Mouse (Mus musculus) heart, adult 2 months (tissue): ENCODE data around the gene Psmb5. TPM values are rescaled to one million over a fixed set of nuclear protein-coding genes. Genes with fewer than 3 reads are reported as not detected.

Experiments used
- DNase-seq, 2 experiments: peaks; one replicate each; pipeline ENCODE4 v3.0.0; 2021
- H3K27ac ChIP-seq: fragments of 200-600 bp; 2 replicates; pipeline ENCODE4 v1.8.1; 2022
- H3K27me3 ChIP-seq: fragments of 200-500 bp; 2 replicates; pipeline ENCODE4 v1.6.1; 2012; ENCODE audit warnings: mild to moderate bottlenecking, low read length, inconsistent platforms, mixed read lengths; ENCODE audit not compliant: control insufficient read depth, insufficient read depth
- H3K36me3 ChIP-seq: fragments of 200-500 bp; 2 replicates; pipeline ENCODE4 v1.6.1; 2012; ENCODE audit warnings: low read length, inconsistent platforms; ENCODE audit not compliant: control insufficient read depth, insufficient read depth
- H3K4me1 ChIP-seq: fragments of 200-500 bp; 2 replicates; pipeline ENCODE4 v1.6.1; 2011; ENCODE audit warnings: low read length; ENCODE audit not compliant: control insufficient read depth, insufficient read depth
- H3K4me3 ChIP-seq: fragments of 200-600 bp; 2 replicates; pipeline ENCODE4 v1.8.1; 2022
- H3K79me2 ChIP-seq: fragments of 200-500 bp; replicated peaks from 2 replicates; pipeline ENCODE4 v1.6.1; 2012; ENCODE audit warnings: mild to moderate bottlenecking, inconsistent platforms, low read length, moderate library complexity, mixed read lengths; ENCODE audit not compliant: control insufficient read depth, insufficient read depth
- H3K9ac ChIP-seq: fragments of 200-500 bp; 2 replicates; pipeline ENCODE4 v1.6.1; 2012; ENCODE audit warnings: low read depth, mild to moderate bottlenecking, control low read depth, inconsistent platforms, low read length, mixed read lengths
- CTCF ChIP-seq: fragments of 200-600 bp; IDR thresholded peaks from 2 replicates; pipeline ENCODE4 v1.8.1; 2022; ENCODE audit warnings: antibody characterized with exemption, mild to moderate bottlenecking, moderate library complexity
- EP300 ChIP-seq: fragments of 200-500 bp; IDR thresholded peaks from 2 replicates; pipeline ENCODE4 v1.6.1; 2011; ENCODE audit warnings: low read depth, low read length, control low read depth; ENCODE audit not compliant: insufficient read depth
- POLR2A ChIP-seq: fragments of 200-500 bp; IDR thresholded peaks from 2 replicates; pipeline ENCODE4 v1.6.1; 2011; ENCODE audit warnings: mild to moderate bottlenecking, low read depth, low read length, control low read depth; ENCODE audit not compliant: insufficient read depth
- whole genome bisulfite sequencing: fragments of 180-500 bp; shearing (Covaris S2); methylation state at CpG from one replicate; pipeline ENCODE4 v1.1.7; 2018; 5-methylcytosine and 5-hydroxymethylcytosine counted together
- intact Hi-C: fragments of 180-260 bp; cut with DNase I; formaldehyde crosslinking; loops from one replicate; pipeline ENCODE4 v1.15.1; 2025
- polyA plus RNA-seq: library from polyadenylated mRNA; depleted of rRNA; stranded (reverse); fragments of >200 nt; gene quantifications from 2 replicates; pipeline ENCODE4 v1.2.3, GENCODE M21; 2012
- total RNA-seq, 2 experiments: library from RNA; stranded (reverse); gene quantifications; 2 replicates each; pipeline ENCODE4 v1.2.3; 2021

The Psmb5 gene
- total and polyA plus RNA-seq, 3 experiments = 164 to 187 (median 180) TPM

GRCm38 (mm10) chr14:54629797-54630196 is 12.0 kb upstream of the Psmb5 start:
- intact Hi-C loops = no loop called here
- Histone ChIP-seq H3K9ac (no peak overlapping the region), H3K79me2 (no peaks in the 10 kb centered on the region), H3K27ac (no peak overlapping the region), H3K36me3 (no peaks in the 10 kb centered on the region), H3K4me1 (no peaks in the 10 kb centered on the region), H3K4me3 (no peak overlapping the region), H3K27me3 (no peaks in the 10 kb centered on the region)
- no peak for DNase-seq
- WGBS = 86% methylated on average over 2 of the region's 2 CpGs
- TF ChIP-seq CTCF = no peak
- no peak for TF ChIP-seq POLR2A
- no peak for TF ChIP-seq EP300

- H3K9ac ChIP-seq = no peak overlapping the region
- H3K79me2 ChIP-seq = no peaks in the 10 kb centered on the region
- intact Hi-C loops = no loop called here
- TF ChIP-seq EP300 (no peak), CTCF (no peak), POLR2A (no peak)
- H3K27me3 ChIP-seq = no peaks in the 10 kb centered on the region
- H3K36me3 ChIP-seq = no peaks in the 10 kb centered on the region
- H3K4me1 ChIP-seq = no peaks in the 10 kb centered on the region
- DNase-seq = no peak
- H3K4me3 ChIP-seq = no peak overlapping the region
- 63% methylated on average over 5 of the region's 5 CpGs for WGBS
- no peak overlapping the region for H3K27ac ChIP-seq
These were observed 10.3 kb upstream of the Psmb5 start for GRCm38 (mm10) chr14:54628103-54628502.

GRCm38 (mm10) chr14:54624976-54625375 is 7.2 kb upstream of the Psmb5 start:
- intact Hi-C loops = no loop called here
- 79% methylated on average over 10 of the region's 10 CpGs for WGBS
- Histone ChIP-seq H3K79me2 (no peaks in the 10 kb centered on the region), H3K27me3 (no peaks in the 10 kb centered on the region), H3K4me1 (no peaks in the 10 kb centered on the region), H3K36me3 (no peaks in the 10 kb centered on the region), H3K27ac (no peak overlapping the region), H3K4me3 (no peak overlapping the region), H3K9ac (no peak overlapping the region)
- TF ChIP-seq POLR2A = no peak
- no peak for TF ChIP-seq CTCF
- TF ChIP-seq EP300 = no peak
- no peak for DNase-seq

DNA sequence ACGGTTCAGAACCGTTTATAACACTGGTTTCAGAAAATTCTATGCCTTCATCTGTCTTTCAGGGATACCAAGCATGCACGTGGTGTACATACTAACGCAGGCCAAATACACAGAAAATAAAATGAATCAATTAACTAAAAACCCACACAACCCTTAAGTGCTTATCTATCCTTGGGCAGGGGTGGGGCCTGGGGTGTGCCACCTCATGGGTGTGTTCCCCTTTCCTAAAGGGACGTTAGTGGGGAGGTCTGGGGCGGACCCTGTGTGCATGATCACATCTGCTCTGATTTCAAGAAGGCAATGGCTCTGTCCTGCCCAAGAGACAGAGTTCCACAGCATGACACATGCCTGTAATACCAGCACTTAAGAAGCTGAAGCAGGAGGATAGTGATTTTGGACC is 5.5 kb upstream of the Psmb5 start:
- no peak for DNase-seq
- WGBS = 85% methylated on average over 6 of the region's 6 CpGs
- no peak overlapping the region for H3K27ac ChIP-seq
- H3K4me1 ChIP-seq = no peaks in the 10 kb centered on the region
- intact Hi-C loops = no loop called here
- no peaks in the 10 kb centered on the region for H3K79me2 ChIP-seq
- H3K4me3 ChIP-seq = no peak overlapping the region
- no peaks in the 10 kb centered on the region for H3K27me3 ChIP-seq
- no peaks in the 10 kb centered on the region for H3K36me3 ChIP-seq
- no peak for TF ChIP-seq EP300
- no peak for TF ChIP-seq POLR2A
- H3K9ac ChIP-seq = no peak overlapping the region

- TF ChIP-seq CTCF = no peak
- no peak for TF ChIP-seq EP300
- TF ChIP-seq POLR2A = no peak
- Histone ChIP-seq H3K27ac (no peak within 1 kb of the TSS), H3K36me3 (no peaks in the 10 kb centered on the region)
These were observed 3.3 kb upstream of the Psmb5 start, which contains the start of gene Psmb11 for GRCm38 (mm10) chr14:54621133-54621532. Psmb11 (plus strand) TSS chr14:54621433.

DNA sequence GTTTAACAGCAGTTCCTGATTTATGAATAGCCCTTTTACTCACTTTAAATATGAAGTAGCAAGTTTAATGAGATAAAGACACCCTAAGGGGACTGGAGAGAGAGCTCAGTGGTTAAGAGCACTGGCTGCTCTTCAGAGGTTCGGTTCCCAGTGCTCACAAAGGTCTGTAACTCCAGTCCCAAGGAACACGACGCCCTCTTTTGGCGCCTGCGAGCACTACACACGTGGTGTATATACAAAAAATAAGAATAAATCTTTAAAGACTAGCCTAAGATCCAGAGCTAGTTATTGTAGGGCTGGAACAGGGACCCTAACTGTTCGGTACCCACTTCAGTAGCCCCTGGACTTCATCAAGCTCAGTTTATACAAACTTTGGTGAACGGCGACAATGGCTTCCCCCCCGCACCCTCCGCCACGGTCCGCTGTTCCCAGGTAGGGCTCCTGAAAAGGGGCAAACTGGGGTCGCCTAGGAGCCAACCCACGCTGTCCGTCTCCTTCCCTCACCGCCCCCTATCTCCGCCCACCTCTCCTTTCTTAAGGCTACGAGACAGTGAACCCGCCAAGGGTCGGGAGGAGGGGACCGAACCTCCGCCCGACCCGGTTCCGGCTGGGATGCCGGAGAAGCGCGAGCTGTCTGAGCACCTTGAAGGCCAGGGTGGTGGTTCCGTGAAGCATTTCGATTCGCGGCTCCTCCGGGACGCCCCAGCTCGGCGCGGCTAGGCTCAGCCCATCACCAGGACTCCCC is 498 bp downstream of the Psmb5 start:
- no peak for DNase-seq
- no peak for TF ChIP-seq EP300
- peak; percentile 15; the same call in 1 of the 2 replicates for TF ChIP-seq CTCF
- TF ChIP-seq POLR2A = no peak
- H3K36me3 ChIP-seq = no peaks in the 10 kb centered on the region
- peak overlapping the region; percentile 72 for H3K9ac ChIP-seq
- H3K79me2 ChIP-seq = no peaks in the 10 kb centered on the region
- intact Hi-C loops = no loop called here
- H3K4me3 ChIP-seq = peak overlapping the region; percentile 75
- peak overlapping the region; percentile 72 for H3K27ac ChIP-seq
- no peaks in the 10 kb centered on the region for H3K27me3 ChIP-seq
- 2% methylated on average over 38 of the region's 38 CpGs for WGBS
- no peaks in the 10 kb centered on the region; the same call in 1 of the 2 replicates for H3K4me1 ChIP-seq

More at GRCm38 (mm10) chr14:54621133-54621532, 3.3 kb upstream of the Psmb5 start, which contains the start of gene Psmb11:
- no peak within 1 kb of the TSS for H3K9ac ChIP-seq
- 89% methylated on average over 1 of the region's 1 CpGs for WGBS
- no peaks in the 10 kb centered on the region; the same call in 1 of the 2 replicates for H3K4me1 ChIP-seq
- DNase-seq = no peak
- no peaks in the 10 kb centered on the region for H3K79me2 ChIP-seq
- intact Hi-C loops = no loop called here
- H3K4me3 ChIP-seq = no peak within 1 kb of the TSS
- no peaks in the 10 kb centered on the region for H3K27me3 ChIP-seq
